Comparison of ENCODE assay signal across 8 mouse cellular contexts in the genomic region with DNA sequence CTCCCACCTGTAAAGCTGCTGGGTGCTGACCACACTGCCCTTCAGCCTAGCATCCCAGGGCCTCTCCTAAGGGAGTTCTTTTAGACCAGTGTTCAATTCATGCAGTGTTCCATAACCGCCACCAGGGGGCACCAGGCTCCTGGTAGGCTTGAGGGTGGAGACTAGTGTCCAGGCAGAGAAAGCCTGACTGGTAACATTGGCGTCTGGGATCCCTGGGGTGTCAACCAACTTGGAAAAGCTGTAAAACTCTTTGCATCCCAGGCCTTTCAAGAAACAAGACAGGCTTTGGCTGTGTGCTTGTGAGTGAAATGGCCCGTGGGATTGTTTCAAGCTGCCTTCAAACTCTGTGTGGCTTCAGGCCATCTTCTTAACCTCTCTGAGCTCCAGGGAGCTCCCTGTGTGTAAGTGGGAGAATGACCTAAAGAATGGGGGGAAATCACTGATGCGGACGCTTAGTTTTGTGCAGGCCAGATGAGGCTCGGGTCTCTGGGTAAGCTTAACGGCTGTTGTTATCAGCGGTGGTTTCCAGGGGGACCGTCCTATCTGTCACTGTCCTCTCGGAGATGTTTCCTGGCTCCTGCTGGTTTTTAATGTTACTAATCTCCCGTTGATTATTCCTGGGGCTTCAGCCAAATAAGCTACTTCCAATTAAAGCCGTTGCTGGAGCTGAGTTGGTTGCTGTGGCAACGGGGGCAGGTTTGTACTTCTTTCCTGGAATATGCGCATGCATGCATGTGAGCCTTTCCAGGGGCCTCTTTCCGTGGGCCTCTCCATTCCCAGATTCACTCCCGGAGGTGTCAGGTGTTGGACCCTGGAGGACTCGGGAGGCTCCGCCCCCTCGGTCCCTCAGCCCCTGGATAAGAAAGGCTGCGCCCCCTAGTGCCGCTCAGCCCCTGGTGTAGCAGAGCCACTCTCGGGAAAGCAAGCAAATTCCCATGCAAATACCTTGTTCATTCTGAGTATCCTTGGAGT.
DNase-seq lines count a peak whose midpoint lies in the region; ATAC-seq and TF ChIP-seq lines count a peak whose summit lies in the region.

No protein-coding gene starts in this region.

- peaks cover 7% of the 10 kb centered on the region for H3K27me3 ChIP-seq in embryonic facial prominence, embryonic 12.5 days
- peaks cover 31% of the 10 kb centered on the region for H3K27me3 ChIP-seq in heart, embryonic 13.5 days (replicated peaks)
- H3K27me3 ChIP-seq in kidney, embryonic 16.5 days (ENCODE audit: insufficient read depth, low read length): no peaks in the 10 kb centered on the region
- H3K27me3 ChIP-seq in limb, embryonic 14.5 days (ENCODE audit: control insufficient read depth, insufficient read depth, low read length): no peaks in the 10 kb centered on the region

- WGBS in embryonic facial prominence, embryonic 12.5 days: 7% methylated on average over 22 of the region's 22 CpGs
- 4% methylated on average over 22 of the region's 22 CpGs for WGBS in heart, embryonic 13.5 days
- 5% methylated on average over 22 of the region's 22 CpGs for WGBS in kidney, embryonic 16.5 days
- WGBS in limb, embryonic 14.5 days: 10% methylated on average over 22 of the region's 22 CpGs

- H3K9me3 ChIP-seq in embryonic facial prominence, embryonic 12.5 days: no peaks in the 10 kb centered on the region
- H3K9me3 ChIP-seq in heart, embryonic 13.5 days: no peaks in the 10 kb centered on the region
- peaks cover 3% of the 10 kb centered on the region; the same call in 1 of the 2 replicates for H3K9me3 ChIP-seq in kidney, embryonic 16.5 days (ENCODE audit: low read length)
- H3K9me3 ChIP-seq in limb, embryonic 14.5 days (ENCODE audit: control insufficient read depth, low read length): no peaks in the 10 kb centered on the region

- ATAC-seq in embryonic facial prominence, embryonic 12.5 days (ENCODE audit: insufficient number of reproducible peaks, insufficient read depth, low FRiP score, low TSS enrichment): peak; percentile 78; the same call in 1 of the 2 replicates
- ATAC-seq in heart, embryonic 13.5 days (ENCODE audit: extremely low read depth, insufficient number of reproducible peaks, low FRiP score, low TSS enrichment): 0 out of 2 replicates have a peak, but pooled peaks have one; percentile 58
- peak; percentile 64 for ATAC-seq in kidney, embryonic 16.5 days (ENCODE audit: low FRiP score, low TSS enrichment)
- peak; percentile 66 for ATAC-seq in limb, embryonic 14.5 days (ENCODE audit: low FRiP score, low read depth)

- TF ChIP-seq POLR2A in limb, embryonic 14.5 days (IDR thresholded peaks at IDR 0.05; ENCODE audit: borderline replicate concordance, extremely low read depth, insufficient read depth, insufficient read length): no peak

- DNase-seq in 3134 (ENCODE audit: extremely low read depth, insufficient read length, low spot score): peak; percentile 3
- peak; percentile 81 for DNase-seq in adrenal gland, postnatal 14 days
- peak; percentile 62 for DNase-seq in limb, embryonic 14.5 days (ENCODE audit: low spot score)
- DNase-seq in natural killer cell, adult 2 months (ENCODE audit: low spot score in 2 of 2): peak; percentile 7 to 9
- DNase-seq in testis, postnatal 14 days (ENCODE audit: low spot score): peak; percentile 56

- H3K4me2 ChIP-seq in embryonic facial prominence, embryonic 12.5 days (replicated peaks): peak overlapping the region; percentile 32
- peak overlapping the region; percentile 41 for H3K4me2 ChIP-seq in heart, embryonic 13.5 days
- H3K4me2 ChIP-seq in kidney, embryonic 16.5 days (replicated peaks; ENCODE audit: low read depth, low read length): peak overlapping the region; percentile 14
- 0 out of 2 replicates have a peak overlapping the region, but pooled peaks have one; percentile 5 for H3K4me2 ChIP-seq in limb, embryonic 14.5 days (replicated peaks; ENCODE audit: low read depth, low read length, severe bottlenecking)

- no peak overlapping the region for H3K9ac ChIP-seq in embryonic facial prominence, embryonic 12.5 days
- H3K9ac ChIP-seq in heart, embryonic 13.5 days: no peak overlapping the region
- no peak overlapping the region for H3K9ac ChIP-seq in kidney, embryonic 16.5 days (replicated peaks; ENCODE audit: low read length)
- no peak overlapping the region for H3K9ac ChIP-seq in limb, embryonic 14.5 days (ENCODE audit: low read depth, low read length, severe bottlenecking)

- H3K27ac ChIP-seq in embryonic facial prominence, embryonic 12.5 days: peak overlapping the region; percentile 23; the same call in 1 of the 2 replicates
- H3K27ac ChIP-seq in heart, embryonic 13.5 days (replicated peaks): no peak overlapping the region
- H3K27ac ChIP-seq in kidney, embryonic 16.5 days (ENCODE audit: low read length): no peak overlapping the region
- H3K27ac ChIP-seq in limb, embryonic 14.5 days (replicated peaks; ENCODE audit: low read depth, low read length): no peak overlapping the region

- peaks cover 14% of the 10 kb centered on the region for H3K4me1 ChIP-seq in embryonic facial prominence, embryonic 12.5 days
- H3K4me1 ChIP-seq in heart, embryonic 13.5 days: peaks cover 12% of the 10 kb centered on the region
- H3K4me1 ChIP-seq in kidney, embryonic 16.5 days (ENCODE audit: insufficient read depth, low read length): peaks cover 10% of the 10 kb centered on the region
- H3K4me1 ChIP-seq in limb, embryonic 14.5 days (ENCODE audit: control insufficient read depth, insufficient read depth, low read length): 0 out of 2 replicates have a peak, but pooled peaks cover 4% of the 10 kb centered on the region

- no peaks in the 10 kb centered on the region for H3K36me3 ChIP-seq in embryonic facial prominence, embryonic 12.5 days
- no peaks in the 10 kb centered on the region for H3K36me3 ChIP-seq in heart, embryonic 13.5 days
- H3K36me3 ChIP-seq in kidney, embryonic 16.5 days (ENCODE audit: insufficient read depth, low read length): no peaks in the 10 kb centered on the region
- H3K36me3 ChIP-seq in limb, embryonic 14.5 days (ENCODE audit: control insufficient read depth, insufficient read depth, low read length): no peaks in the 10 kb centered on the region

- H3K4me3 ChIP-seq in embryonic facial prominence, embryonic 12.5 days: no peak overlapping the region
- no peak overlapping the region for H3K4me3 ChIP-seq in heart, embryonic 13.5 days
- no peak overlapping the region for H3K4me3 ChIP-seq in kidney, embryonic 16.5 days (ENCODE audit: low read length)
- no peak overlapping the region for H3K4me3 ChIP-seq in limb, embryonic 14.5 days (replicated peaks; ENCODE audit: low read length)

Comparison
In these comparisons a context has a peak if more than half of its experiments do, and no peak if none do; other contexts are left out.
1. DNase-seq: peak in every context shown above with its lines; median percentile 81 in adrenal gland, postnatal 14 days; 62 in limb, embryonic 14.5 days; 56 in testis, postnatal 14 days; 8 in natural killer cell, adult 2 months; 3 in 3134.